Mouse (Mus musculus): ENCODE results near the gene Gipc3. TPM values are rescaled to one million over a fixed set of nuclear protein-coding genes. Genes with fewer than 3 reads are reported as not detected.

Gipc3 gene
- total and polyA plus RNA-seq, 3 experiments, result 0.08 to 0.09 TPM; not detected in 1

GRCm38 (mm10) chr10:81304597-81305238, 38.3 kb downstream of the Gipc3 start:
- Histone ChIP-seq H3K4me2 (ENCODE audit: insufficient read depth, low read depth, poor library complexity, severe bottlenecking) (no peak overlapping the region), H3K9me3 (replicated peaks; ENCODE audit: low read length) (no peaks in the 10 kb centered on the region), H3K27ac (ENCODE audit: insufficient read depth, low read depth) (no peak overlapping the region), H3K4me3 (replicated peaks in 1 of 3; ENCODE audit: low read depth in 2 of 3, low read length in 2 of 3, poor library complexity in 1 of 3) (no peak overlapping the region), H3K36me3 (replicated peaks in 1 of 2; ENCODE audit: control insufficient read depth in 1 of 2, insufficient read depth in 1 of 2, low read length in 1 of 2) (peaks cover 39 to 59% of the 10 kb centered on the region in 2 experiments), H3K27me3 (replicated peaks) (no peaks in the 10 kb centered on the region), H3K9ac (ENCODE audit: insufficient read depth, low read depth) (no peak overlapping the region), H3K79me2 (replicated peaks; ENCODE audit: control insufficient read depth, extremely low read depth, insufficient read depth, poor library complexity, severe bottlenecking) (peaks cover 28% of the 10 kb centered on the region), H3K4me1 (ENCODE audit: control insufficient read depth in 1 of 2, insufficient read depth in 2 of 2) (peaks cover 40 to 89% of the 10 kb centered on the region in 2 experiments)
- DNase-seq (ENCODE audit: extremely low read depth), result peak; percentile 77
- TF ChIP-seq CHD2 (IDR thresholded peaks at IDR 0.05; ENCODE audit: low read length) (peak; percentile 61; the same call in 1 of the 2 replicates), ZKSCAN1 (IDR thresholded peaks at IDR 0.05; ENCODE audit: borderline replicate concordance, low read depth, low read length) (no peak), SMC3 (IDR thresholded peaks at IDR 0.05; ENCODE audit: low read depth, low read length) (peak; percentile 93), EP300 (IDR thresholded peaks at IDR 0.05; ENCODE audit: low read length) (no peak), POLR2AphosphoS2 (IDR thresholded peaks at IDR 0.05; ENCODE audit: low read depth, low read length) (no peak), MEF2A (IDR thresholded peaks at IDR 0.05; ENCODE audit: borderline replicate concordance, low read depth, low read length) (no peak), ETS1 (conservative IDR thresholded peaks at IDR 0.05; ENCODE audit: low read depth, low read length) (no peak), E2F4 (IDR thresholded peaks at IDR 0.05; ENCODE audit: insufficient replicate concordance, low read depth, low read length) (no peak), JUN (IDR thresholded peaks at IDR 0.05; ENCODE audit: insufficient read depth, low read depth, low read length) (no peak), MAZ (IDR thresholded peaks at IDR 0.05; ENCODE audit: low read depth, low read length) (no peak), USF2 (conservative IDR thresholded peaks at IDR 0.05; ENCODE audit: low read depth, low read length) (no peak), ZC3H11A (IDR thresholded peaks at IDR 0.05; ENCODE audit: low read depth, low read length) (peak; percentile 51), CHD1 (IDR thresholded peaks at IDR 0.05; ENCODE audit: low read depth, low read length) (no peak), RAD21 (IDR thresholded peaks at IDR 0.05; ENCODE audit: low read depth, low read length) (peak; percentile 91), JUND (conservative IDR thresholded peaks at IDR 0.05; ENCODE audit: low read depth, low read length) (no peak), KAT2A (IDR thresholded peaks at IDR 0.05; ENCODE audit: insufficient replicate concordance, low read length) (no peak), USF1 (IDR thresholded peaks at IDR 0.05; ENCODE audit: low read depth, low read length) (no peak), PAX5 (IDR thresholded peaks at IDR 0.05; ENCODE audit: low read length) (no peak), NELFE (IDR thresholded peaks at IDR 0.05; ENCODE audit: low read depth, low read length) (no peak), TBP (conservative IDR thresholded peaks at IDR 0.05; ENCODE audit: low read depth, low read length) (no peak), ZMIZ1 (IDR thresholded peaks at IDR 0.05; ENCODE audit: low read depth, low read length) (no peak), HCFC1 (IDR thresholded peaks at IDR 0.05; ENCODE audit: low read depth, low read length) (0 out of 2 replicates have a peak, but pooled peaks have one; percentile 19), ELF1 (IDR thresholded peaks at IDR 0.05; ENCODE audit: low read depth, low read length) (0 out of 2 replicates have a peak, but pooled peaks have one; percentile 19), UBTF (IDR thresholded peaks at IDR 0.05; ENCODE audit: low read depth, low read length) (no peak), NRF1 (IDR thresholded peaks at IDR 0.05; ENCODE audit: low read depth, low read length) (peak; percentile 39; the same call in 1 of the 2 replicates), MAFK (IDR thresholded peaks at IDR 0.05; ENCODE audit: insufficient replicate concordance, low read length) (no peak), TCF12 (IDR thresholded peaks at IDR 0.05; ENCODE audit: low read depth, low read length) (0 out of 2 replicates have a peak, but pooled peaks have one; percentile 21), GABPA (IDR thresholded peaks at IDR 0.05; ENCODE audit: insufficient replicate concordance, low read depth, low read length) (no peak), SIN3A (IDR thresholded peaks at IDR 0.05; ENCODE audit: low read length) (0 out of 2 replicates have a peak, but pooled peaks have one; percentile 52), BHLHE40 (IDR thresholded peaks at IDR 0.05; ENCODE audit: low read depth, low read length) (peak; percentile 74), RCOR1 (conservative IDR thresholded peaks at IDR 0.05; ENCODE audit: low read depth, low read length) (no peak), IRF4 (IDR thresholded peaks at IDR 0.05; ENCODE audit: low read depth, low read length) (peak; percentile 21; the same call in 1 of the 2 replicates), MYC (IDR thresholded peaks at IDR 0.05; ENCODE audit: low read depth, low read length) (no peak), MAX (IDR thresholded peaks at IDR 0.05; ENCODE audit: low read length) (peak; percentile 25; the same call in 1 of the 2 replicates), CTCF (conservative IDR thresholded peaks at IDR 0.05 in 1 of 2, IDR thresholded peaks at IDR 0.05 in 1 of 2; ENCODE audit: low read depth in 2 of 2, low read length in 2 of 2) (peak; percentile 74 to 94), MXI1 (IDR thresholded peaks at IDR 0.05; ENCODE audit: low read depth, low read length) (no peak), ZNF384 (IDR thresholded peaks at IDR 0.05; ENCODE audit: low read depth, low read length) (no peak), POLR2A (IDR thresholded peaks at IDR 0.05; ENCODE audit: low read depth, low read length) (no peak)
- dilution Hi-C loops (cut with MboI; ENCODE audit: extremely low pct_ligation_motif_present, extremely low pct_unique_long_range_greater_than_20kb, low sequenced_read_pairs), result no loop called here
- in situ Hi-C loops (cut with MboI; ENCODE audit: low pct_ligation_motif_present, low pct_unique_long_range_greater_than_20kb, low sequenced_read_pairs), result no loop called here
